ENCODE assay signal across 19 mouse cellular contexts in genomic region chr3:36202932-36203331, GRCm38 (mm10). TPM values are rescaled to one million over a fixed set of nuclear protein-coding genes. Genes with fewer than 3 reads are reported as not detected.
DNase-seq lines count a peak whose midpoint lies in the region; ATAC-seq and TF ChIP-seq lines count a peak whose summit lies in the region.
"Had no signal": no experiment of that assay in that cellular context is flagged by ENCODE, and none has a peak within 500 bp of the region (broad histone marks: within the 10 kb centered on the region; RNA-seq: fewer than 3 reads in every experiment).

No protein-coding gene starts in this region.

- no peaks in the 10 kb centered on the region for H3K9me3 ChIP-seq in limb, embryonic 14.5 days (ENCODE audit: control insufficient read depth, low read length)
- no peaks in the 10 kb centered on the region for H3K9me3 ChIP-seq in limb, embryonic 10.5 days (replicated peaks)
- H3K9me3 ChIP-seq in neural tube, embryonic 15.5 days (replicated peaks): no peaks in the 10 kb centered on the region
- H3K9me3 ChIP-seq: G1E; hindbrain, embryonic 15.5 days; midbrain, embryonic 12.5 days had no signal

- H3K4me1 ChIP-seq in limb, embryonic 14.5 days (ENCODE audit: control insufficient read depth, insufficient read depth, low read length): 0 out of 2 replicates have a peak, but pooled peaks cover 2% of the 10 kb centered on the region
- no peaks in the 10 kb centered on the region for H3K4me1 ChIP-seq in limb, embryonic 10.5 days
- no peaks in the 10 kb centered on the region for H3K4me1 ChIP-seq in cerebellum, adult 2 months (ENCODE audit: control insufficient read depth, insufficient read depth, low read length)
- H3K4me1 ChIP-seq in neural tube, embryonic 15.5 days: no peaks in the 10 kb centered on the region
- H3K4me1 ChIP-seq: hindbrain, embryonic 15.5 days; midbrain, embryonic 12.5 days had no signal

- H3K27ac ChIP-seq in limb, embryonic 14.5 days (replicated peaks; ENCODE audit: low read depth, low read length): no peak overlapping the region
- H3K27ac ChIP-seq in limb, embryonic 10.5 days: no peak overlapping the region
- no peak overlapping the region for H3K27ac ChIP-seq in cerebellum, adult 2 months (ENCODE audit: insufficient read depth, low read length)
- H3K27ac ChIP-seq in neural tube, embryonic 15.5 days (replicated peaks): no peak overlapping the region
- H3K27ac ChIP-seq: hindbrain, embryonic 15.5 days; liver, embryonic 14.5 days; midbrain, embryonic 12.5 days had no signal

- no peaks in the 10 kb centered on the region for H3K27me3 ChIP-seq in limb, embryonic 14.5 days (ENCODE audit: control insufficient read depth, insufficient read depth, low read length)
- no peaks in the 10 kb centered on the region for H3K27me3 ChIP-seq in limb, embryonic 10.5 days (ENCODE audit: low read depth, poor library complexity, severe bottlenecking)
- H3K27me3 ChIP-seq in cerebellum, adult 2 months (ENCODE audit: control insufficient read depth, insufficient read depth, low read length): no peaks in the 10 kb centered on the region
- H3K27me3 ChIP-seq in neural tube, embryonic 15.5 days (replicated peaks): no peaks in the 10 kb centered on the region
- H3K27me3 ChIP-seq: hindbrain, embryonic 15.5 days; midbrain, embryonic 12.5 days had no signal

- H3K9ac ChIP-seq in limb, embryonic 14.5 days (ENCODE audit: low read depth, low read length, severe bottlenecking): no peak overlapping the region
- H3K9ac ChIP-seq in neural tube, embryonic 15.5 days (replicated peaks): no peak overlapping the region
- H3K9ac ChIP-seq: hindbrain, embryonic 15.5 days; liver, embryonic 14.5 days; midbrain, embryonic 12.5 days had no signal

- no peaks in the 10 kb centered on the region for H3K36me3 ChIP-seq in limb, embryonic 14.5 days (ENCODE audit: control insufficient read depth, insufficient read depth, low read length)
- no peaks in the 10 kb centered on the region for H3K36me3 ChIP-seq in limb, embryonic 10.5 days
- H3K36me3 ChIP-seq in neural tube, embryonic 15.5 days: no peaks in the 10 kb centered on the region
- H3K36me3 ChIP-seq: G1E; hindbrain, embryonic 15.5 days; midbrain, embryonic 12.5 days had no signal

- H3K4me2 ChIP-seq in limb, embryonic 14.5 days (replicated peaks; ENCODE audit: low read depth, low read length, severe bottlenecking): no peak overlapping the region
- H3K4me2 ChIP-seq in neural tube, embryonic 15.5 days: no peak overlapping the region
- H3K4me2 ChIP-seq: hindbrain, embryonic 15.5 days; midbrain, embryonic 12.5 days had no signal

- no peak for TF ChIP-seq POLR2A in limb, embryonic 14.5 days (IDR thresholded peaks at IDR 0.05; ENCODE audit: borderline replicate concordance, extremely low read depth, insufficient read depth, insufficient read length)
- no peak for TF ChIP-seq POLR2A in cerebellum, adult 2 months (IDR thresholded peaks at IDR 0.05; ENCODE audit: borderline replicate concordance, insufficient read depth, low read length)

- DNase-seq in frontal cortex, postnatal 14 days (ENCODE audit: low spot score in 2 of 2): no peak
- peak; percentile 11 for DNase-seq in limb, embryonic 14.5 days (ENCODE audit: low spot score)
- DNase-seq in limb, embryonic 10.5 days (ENCODE audit: low spot score): no peak
- peak; percentile 50 for DNase-seq in NIH3T3 (ENCODE audit: low read depth)
- DNase-seq in left cerebral cortex, adult 9 months (ENCODE audit: low spot score in 2 of 2): peak; percentile 18 to 59
- no peak for DNase-seq in cerebellum, adult 2 months
- DNase-seq: cerebellum, adult 18-20 months; gastrocnemius, postnatal 36 days; layer of hippocampus, postnatal 36 days had no signal

- H3K4me3 ChIP-seq in limb, embryonic 14.5 days (replicated peaks; ENCODE audit: low read length): no peak overlapping the region
- no peak overlapping the region for H3K4me3 ChIP-seq in limb, embryonic 10.5 days
- H3K4me3 ChIP-seq in cerebellum, adult 2 months (replicated peaks; ENCODE audit: insufficient read depth, low read depth, low read length): no peak overlapping the region
- no peak overlapping the region for H3K4me3 ChIP-seq in neural tube, embryonic 15.5 days (replicated peaks)
- H3K4me3 ChIP-seq: erythroblast, embryonic 14.5 days; hindbrain, embryonic 15.5 days; midbrain, embryonic 12.5 days had no signal

- peak; percentile 95 for ATAC-seq in frontal cortex, adult (ENCODE audit: low TSS enrichment)
- ATAC-seq in limb, embryonic 14.5 days (ENCODE audit: low FRiP score, low read depth): peak; percentile 50; the same call in 1 of the 2 replicates
- no peak for ATAC-seq in neural tube, embryonic 15.5 days (ENCODE audit: low FRiP score)

- WGBS in limb, embryonic 14.5 days: 63% methylated on average over 7 of the region's 7 CpGs
- whole genome bisulfite sequencing in limb, embryonic 10.5 days: 86% methylated on average over 7 of the region's 7 CpGs
- 51% methylated on average over 7 of the region's 7 CpGs for WGBS in cerebellum, adult 2 months
- WGBS in neural tube, embryonic 15.5 days: 79% methylated on average over 7 of the region's 7 CpGs

- TF ChIP-seq CTCF in cerebellum, adult 2 months (IDR thresholded peaks at IDR 0.05; ENCODE audit: borderline replicate concordance, insufficient read depth, low read depth, low read length): no peak

RNA-seq across cellular contexts. Expression of gene Qrfpr, which starts 19.2 kb away (rescaled TPM):
- 0.17 and 0.29 TPM in 2 replicates for polyA plus RNA-seq in limb, embryonic 14.5 days (2012; rRNA removed)
- polyA plus RNA-seq in limb, embryonic 14.5 days (2014; fragmentation: Nextera tagmentation; extraction: Ambion mirVana): 0.11 and 0.32 TPM in 2 replicates
- 0.14 and 0.25 TPM in 2 replicates for polyA plus RNA-seq in limb, embryonic 10.5 days (2016; fragmentation: Nextera tagmentation; extraction: Ambion mirVana)
- 0.32 and 0.36 TPM in 2 replicates for polyA plus RNA-seq in cerebellum, adult 2 months (2012; rRNA removed)
- polyA plus RNA-seq in neural tube, embryonic 15.5 days (2015; fragmentation: Nextera tagmentation; extraction: Ambion mirVana): 2.2 and 2.9 TPM in 2 replicates
- polyA plus RNA-seq: C2C12; erythroblast, embryonic 14.5 days; G1E; heart, embryonic 14.5 days; kidney, embryonic 14.5 days; liver, embryonic 14.5 days; midbrain, embryonic 12.5 days had no signal

RNA-seq across cellular contexts. Expression of gene D3Ertd254e, which starts 52.1 kb away (rescaled TPM):
- 3.9 and 4.4 TPM in 2 replicates for polyA plus RNA-seq in limb, embryonic 14.5 days (2012; rRNA removed)
- 10.0 and 11.4 TPM in 2 replicates for polyA plus RNA-seq in limb, embryonic 14.5 days (2014; fragmentation: Nextera tagmentation; extraction: Ambion mirVana)
- polyA plus RNA-seq in limb, embryonic 10.5 days (2016; fragmentation: Nextera tagmentation; extraction: Ambion mirVana): 7.0 and 9.7 TPM in 2 replicates
- 5.6 and 6.2 TPM in 2 replicates for polyA plus RNA-seq in cerebellum, adult 2 months (2012; rRNA removed)
- polyA plus RNA-seq in neural tube, embryonic 15.5 days (2015; fragmentation: Nextera tagmentation; extraction: Ambion mirVana): 14.8 and 18.1 TPM in 2 replicates

Comparison
In these comparisons a context has a peak if more than half of its experiments do, and no peak if none do; other contexts are left out.
1. DNase-seq: peak in limb, embryonic 14.5 days (single experiment), NIH3T3 (single experiment) and left cerebral cortex, adult 9 months (2 of 2); none in frontal cortex, postnatal 14 days (0 of 2), limb, embryonic 10.5 days (single experiment) and cerebellum, adult 2 months (0 of 2).